Mouse (Mus musculus): ENCODE results near the gene Ssh3.

GRCm38 (mm10) chr19:4270187-4270586, 1.2 kb upstream of the Ssh3 start:
- TF ChIP-seq POLR2A (IDR thresholded peaks at IDR 0.05; ENCODE audit: borderline replicate concordance, extremely low read depth, low read depth, low read length) = no peak
- no peak for TF ChIP-seq CTCF (IDR thresholded peaks at IDR 0.05; ENCODE audit: insufficient read depth, low read length)
